Mouse (Mus musculus) intestine, embryonic 15.5 days (tissue): ENCODE results near the gene Spp2. TPM values are rescaled to one million over a fixed set of nuclear protein-coding genes. Genes with fewer than 3 reads are reported as not detected.

Source experiments
- ATAC-seq: fragments of 200-750 bp; cut with Nextera tagmentation; 2 replicates; pipeline ENCODE4 v1.8.0; 2017; ENCODE audit warnings: moderate TSS enrichment, moderate library complexity
- H3K27ac ChIP-seq: fragments of 300-500 bp; sonication (generic); 2 replicates; pipeline ENCODE4 v1.5.1; 2015; ENCODE audit warnings: mild to moderate bottlenecking, inconsistent platforms
- H3K27me3 ChIP-seq: fragments of 300-500 bp; sonication (generic); replicated peaks from 2 replicates; pipeline ENCODE4 v1.6.1; 2015; ENCODE audit warnings: inconsistent platforms
- H3K36me3 ChIP-seq: fragments of 300-500 bp; sonication (generic); 2 replicates; pipeline ENCODE4 v1.6.1; 2015; ENCODE audit warnings: inconsistent platforms
- H3K4me1 ChIP-seq: fragments of 300-500 bp; sonication (generic); replicated peaks from 2 replicates; pipeline ENCODE4 v1.6.1; 2015; ENCODE audit warnings: inconsistent platforms
- H3K4me2 ChIP-seq: fragments of 300-500 bp; sonication (generic); replicated peaks from 2 replicates; pipeline ENCODE4 v1.6.1; 2015; ENCODE audit warnings: mild to moderate bottlenecking, inconsistent platforms
- H3K4me3 ChIP-seq: fragments of 300-500 bp; sonication (generic); replicated peaks from 2 replicates; pipeline ENCODE4 v1.5.1; 2015; ENCODE audit warnings: inconsistent platforms
- H3K9ac ChIP-seq: fragments of 300-500 bp; sonication (generic); 2 replicates; pipeline ENCODE4 v1.6.1; 2015; ENCODE audit warnings: inconsistent platforms
- H3K9me3 ChIP-seq: fragments of 300-500 bp; sonication (generic); 2 replicates; pipeline ENCODE4 v1.6.1; 2016; ENCODE audit warnings: inconsistent platforms
- WGBS: fragments of 180-500 bp; shearing (Covaris S2); methylation state at CpG from one replicate; pipeline ENCODE4 v1.1.7; 2015; 5-methylcytosine and 5-hydroxymethylcytosine counted together
- polyA plus RNA-seq: library from polyadenylated mRNA; unstranded; fragments of >200 nt; fragmentation: Nextera tagmentation; extraction: Ambion mirVana; gene quantifications from 2 replicates; pipeline ENCODE4 v1.2.1, GENCODE M21; 2015

The Spp2 gene
- polyA plus RNA-seq, 1 experiment from 2014 or later: 9.5 TPM

- no peak overlapping the region for H3K4me3 ChIP-seq
- H3K4me1 ChIP-seq: 0 out of 2 replicates have a peak, but pooled peaks cover 3% of the 10 kb centered on the region
- H3K9me3 ChIP-seq: no peaks in the 10 kb centered on the region
- H3K27me3 ChIP-seq: no peaks in the 10 kb centered on the region
- WGBS: 11% methylated on average over 1 of the region's 1 CpGs
- ATAC-seq: no peak
- H3K4me2 ChIP-seq: no peak overlapping the region
- no peaks in the 10 kb centered on the region for H3K36me3 ChIP-seq
- H3K27ac ChIP-seq: no peak overlapping the region
- no peak overlapping the region for H3K9ac ChIP-seq
These were observed 54.3 kb downstream of the Spp2 start for GRCm38 (mm10) chr1:88461096-88461495.

- Histone ChIP-seq H3K9ac (no peak overlapping the region), H3K4me1 (0 out of 2 replicates have a peak, but pooled peaks cover 3% of the 10 kb centered on the region), H3K4me2 (no peak overlapping the region), H3K4me3 (no peak overlapping the region), H3K9me3 (no peaks in the 10 kb centered on the region), H3K27me3 (no peaks in the 10 kb centered on the region), H3K36me3 (no peaks in the 10 kb centered on the region), H3K27ac (no peak overlapping the region)
- no peak for ATAC-seq
- WGBS: 55% methylated on average over 6 of the region's 6 CpGs
These were observed 55.7 kb downstream of the Spp2 start for GRCm38 (mm10) chr1:88462484-88462883.

GRCm38 (mm10) chr1:88463241-88463640 lies 56.5 kb downstream of the Spp2 start:
- no peak overlapping the region for H3K4me2 ChIP-seq
- 78% methylated on average over 3 of the region's 3 CpGs for WGBS
- H3K4me3 ChIP-seq: no peak overlapping the region
- no peaks in the 10 kb centered on the region for H3K9me3 ChIP-seq
- no peak for ATAC-seq
- H3K36me3 ChIP-seq: no peaks in the 10 kb centered on the region
- H3K9ac ChIP-seq: no peak overlapping the region
- no peak overlapping the region for H3K27ac ChIP-seq
- no peaks in the 10 kb centered on the region for H3K27me3 ChIP-seq
- 0 out of 2 replicates have a peak, but pooled peaks cover 3% of the 10 kb centered on the region for H3K4me1 ChIP-seq

GRCm38 (mm10) chr1:88464109-88464905 lies 57.5 kb downstream of the Spp2 start:
- 61% methylated on average over 6 of the region's 6 CpGs for WGBS
- no peaks in the 10 kb centered on the region for H3K27me3 ChIP-seq
- no peak overlapping the region for H3K4me2 ChIP-seq
- no peak overlapping the region for H3K27ac ChIP-seq
- H3K9ac ChIP-seq: no peak overlapping the region
- no peak overlapping the region for H3K4me3 ChIP-seq
- 0 out of 2 replicates have a peak, but pooled peaks cover 3% of the 10 kb centered on the region for H3K4me1 ChIP-seq
- ATAC-seq: 0 out of 2 replicates have a peak, but pooled peaks have one; percentile 26
- H3K9me3 ChIP-seq: no peaks in the 10 kb centered on the region
- no peaks in the 10 kb centered on the region for H3K36me3 ChIP-seq

GRCm38 (mm10) chr1:88465722-88466121 lies 59.0 kb downstream of the Spp2 start:
- H3K9ac ChIP-seq: no peak overlapping the region
- no peaks in the 10 kb centered on the region for H3K9me3 ChIP-seq
- no peaks in the 10 kb centered on the region for H3K27me3 ChIP-seq
- 60% methylated on average over 4 of the region's 4 CpGs for WGBS
- no peak overlapping the region for H3K4me2 ChIP-seq
- H3K27ac ChIP-seq: no peak overlapping the region
- no peak overlapping the region for H3K4me3 ChIP-seq
- ATAC-seq: peak; percentile 55; the same call in 1 of the 2 replicates
- no peaks in the 10 kb centered on the region for H3K36me3 ChIP-seq
- H3K4me1 ChIP-seq: 0 out of 2 replicates have a peak, but pooled peaks cover 3% of the 10 kb centered on the region

- Histone ChIP-seq H3K4me1 (0 out of 2 replicates have a peak, but pooled peaks cover 3% of the 10 kb centered on the region), H3K27ac (no peak overlapping the region), H3K9ac (no peak overlapping the region), H3K27me3 (no peaks in the 10 kb centered on the region), H3K4me2 (no peak overlapping the region), H3K9me3 (no peaks in the 10 kb centered on the region), H3K4me3 (no peak overlapping the region), H3K36me3 (no peaks in the 10 kb centered on the region)
- 64% methylated on average over 8 of the region's 8 CpGs for WGBS
- no peak for ATAC-seq
These were observed 59.7 kb downstream of the Spp2 start for GRCm38 (mm10) chr1:88466325-88467064.

- Histone ChIP-seq H3K27ac (no peak overlapping the region), H3K9ac (no peak overlapping the region), H3K9me3 (no peaks in the 10 kb centered on the region), H3K4me3 (no peak overlapping the region), H3K4me2 (no peak overlapping the region), H3K4me1 (0 out of 2 replicates have a peak, but pooled peaks cover 3% of the 10 kb centered on the region), H3K27me3 (no peaks in the 10 kb centered on the region), H3K36me3 (no peaks in the 10 kb centered on the region)
- ATAC-seq: no peak
- 90% methylated on average over 5 of the region's 5 CpGs for WGBS
These were observed 61.1 kb downstream of the Spp2 start for GRCm38 (mm10) chr1:88467866-88468265.

GRCm38 (mm10) chr1:88468335-88468734 lies 61.6 kb downstream of the Spp2 start:
- H3K4me2 ChIP-seq: no peak overlapping the region
- no peaks in the 10 kb centered on the region for H3K9me3 ChIP-seq
- H3K9ac ChIP-seq: no peak overlapping the region
- 0 out of 2 replicates have a peak, but pooled peaks cover 3% of the 10 kb centered on the region for H3K4me1 ChIP-seq
- no peaks in the 10 kb centered on the region for H3K36me3 ChIP-seq
- no peak overlapping the region for H3K4me3 ChIP-seq
- 90% methylated on average over 2 of the region's 2 CpGs for WGBS
- H3K27ac ChIP-seq: no peak overlapping the region
- no peaks in the 10 kb centered on the region for H3K27me3 ChIP-seq
- no peak for ATAC-seq

GRCm38 (mm10) chr1:88469746-88470145 lies 63.0 kb downstream of the Spp2 start:
- 91% methylated on average over 4 of the region's 4 CpGs for WGBS
- Histone ChIP-seq H3K9me3 (no peaks in the 10 kb centered on the region), H3K36me3 (no peaks in the 10 kb centered on the region), H3K4me1 (peaks cover 8% of the 10 kb centered on the region), H3K4me3 (no peak overlapping the region), H3K27me3 (no peaks in the 10 kb centered on the region), H3K27ac (no peak overlapping the region), H3K9ac (no peak overlapping the region), H3K4me2 (no peak overlapping the region)
- no peak for ATAC-seq

- H3K9ac ChIP-seq: no peak overlapping the region
These were observed 65.5 kb downstream of the Spp2 start for GRCm38 (mm10) chr1:88472258-88472657.

GRCm38 (mm10) chr1:88473899-88474298 lies 67.1 kb downstream of the Spp2 start:
- H3K9ac ChIP-seq: no peak overlapping the region
- H3K27ac ChIP-seq: peak overlapping the region; percentile 63; the same call in 1 of the 2 replicates
- no peaks in the 10 kb centered on the region for H3K36me3 ChIP-seq
- no peak for ATAC-seq
- 76% methylated on average over 2 of the region's 2 CpGs for WGBS
- no peak overlapping the region for H3K4me3 ChIP-seq
- H3K9me3 ChIP-seq: no peaks in the 10 kb centered on the region
- H3K27me3 ChIP-seq: no peaks in the 10 kb centered on the region
- peaks cover 28% of the 10 kb centered on the region for H3K4me1 ChIP-seq
- no peak overlapping the region for H3K4me2 ChIP-seq

More at GRCm38 (mm10) chr1:88472258-88472657, 65.5 kb downstream of the Spp2 start:
- 41% methylated on average over 6 of the region's 6 CpGs for WGBS
- Histone ChIP-seq H3K36me3 (no peaks in the 10 kb centered on the region), H3K27ac (no peak overlapping the region), H3K9me3 (no peaks in the 10 kb centered on the region), H3K27me3 (no peaks in the 10 kb centered on the region), H3K4me2 (no peak overlapping the region), H3K4me3 (no peak overlapping the region), H3K4me1 (peaks cover 25% of the 10 kb centered on the region)
- no peak for ATAC-seq

GRCm38 (mm10) chr1:88474598-88474997 lies 67.8 kb downstream of the Spp2 start:
- Histone ChIP-seq H3K27me3 (no peaks in the 10 kb centered on the region), H3K9me3 (no peaks in the 10 kb centered on the region), H3K4me2 (no peak overlapping the region), H3K27ac (peak overlapping the region; percentile 63), H3K9ac (no peak overlapping the region), H3K36me3 (no peaks in the 10 kb centered on the region), H3K4me1 (peaks cover 28% of the 10 kb centered on the region), H3K4me3 (no peak overlapping the region)
- peak; percentile 69 for ATAC-seq
- 19% methylated on average over 7 of the region's 7 CpGs for WGBS
